Mouse (Mus musculus): ENCODE measurements at regions not wholly inside any gene's neighbourhood (a gene's known extent, or its start where the extent isn't known, plus 50 kb on each side); places are given as distances from the start of the nearest gene placed in this dataset.
A peak's percentile ranks its signal among the peaks of the same experiment; 100 is the strongest.

GRCm38 (mm10) chr13:51918108-51918507 is 71.6 kb downstream of the Gadd45g start:
- no peak overlapping the region for H3K4me2 ChIP-seq (replicated peaks; ENCODE audit: low read depth)
- H3K9ac ChIP-seq (ENCODE audit: low read depth, low read length), result no peak overlapping the region
- peaks cover 4% of the 10 kb centered on the region; the same call in 1 of the 2 replicates for H3K4me1 ChIP-seq (replicated peaks; ENCODE audit: control insufficient read depth, insufficient read depth, low read length)
- H3K4me3 ChIP-seq (ENCODE audit: low read depth, low read length), result no peak overlapping the region
- no peaks in the 10 kb centered on the region for H3K36me3 ChIP-seq (ENCODE audit: control insufficient read depth, insufficient read depth)
- H3K27ac ChIP-seq (ENCODE audit: low read depth, low read length), result no peak overlapping the region
- H3K27me3 ChIP-seq (replicated peaks; ENCODE audit: control insufficient read depth, insufficient read depth, low read length), result no peaks in the 10 kb centered on the region
- TF ChIP-seq CTCF (IDR thresholded peaks at IDR 0.05; ENCODE audit: low read depth), result no peak
- H3K9me3 ChIP-seq (ENCODE audit: control insufficient read depth), result no peaks in the 10 kb centered on the region
- WGBS, result 77% methylated on average over 8 of the region's 8 CpGs
- ATAC-seq, result no peak

- peak; percentile 86 for ATAC-seq
- WGBS, result 29% methylated on average over 10 of the region's 10 CpGs
Measured at GRCm38 (mm10) chr13:51918781-51919170, 72.3 kb downstream of the Gadd45g start.

GRCm38 (mm10) chr13:51919171-51919793 is 72.8 kb downstream of the Gadd45g start:
- Histone ChIP-seq H3K9me3 (ENCODE audit: control insufficient read depth) (no peaks in the 10 kb centered on the region), H3K27me3 (replicated peaks; ENCODE audit: control insufficient read depth, insufficient read depth, low read length) (no peaks in the 10 kb centered on the region), H3K9ac (ENCODE audit: low read depth, low read length) (no peak overlapping the region), H3K27ac (ENCODE audit: low read depth, low read length) (no peak overlapping the region), H3K36me3 (ENCODE audit: control insufficient read depth, insufficient read depth) (no peaks in the 10 kb centered on the region), H3K4me1 (replicated peaks; ENCODE audit: control insufficient read depth, insufficient read depth, low read length) (peaks cover 4% of the 10 kb centered on the region; the same call in 1 of the 2 replicates), H3K4me3 (ENCODE audit: low read depth, low read length) (no peak overlapping the region), H3K4me2 (replicated peaks; ENCODE audit: low read depth) (no peak overlapping the region)
- no peak for ATAC-seq
- TF ChIP-seq CTCF (IDR thresholded peaks at IDR 0.05; ENCODE audit: low read depth), result no peak
- 53% methylated on average over 14 of the region's 14 CpGs for WGBS

More at GRCm38 (mm10) chr13:51918781-51919170, 72.3 kb downstream of the Gadd45g start:
- H3K4me1 ChIP-seq (replicated peaks; ENCODE audit: control insufficient read depth, insufficient read depth, low read length), result peaks cover 4% of the 10 kb centered on the region; the same call in 1 of the 2 replicates
- no peak for TF ChIP-seq CTCF (IDR thresholded peaks at IDR 0.05; ENCODE audit: low read depth)
- no peak overlapping the region for H3K9ac ChIP-seq (ENCODE audit: low read depth, low read length)
- H3K4me2 ChIP-seq (replicated peaks; ENCODE audit: low read depth), result no peak overlapping the region
- H3K9me3 ChIP-seq (ENCODE audit: control insufficient read depth), result no peaks in the 10 kb centered on the region
- H3K27me3 ChIP-seq (replicated peaks; ENCODE audit: control insufficient read depth, insufficient read depth, low read length), result no peaks in the 10 kb centered on the region
- no peak overlapping the region for H3K27ac ChIP-seq (ENCODE audit: low read depth, low read length)
- H3K36me3 ChIP-seq (ENCODE audit: control insufficient read depth, insufficient read depth), result no peaks in the 10 kb centered on the region
- no peak overlapping the region for H3K4me3 ChIP-seq (ENCODE audit: low read depth, low read length)

- no peak for ATAC-seq
- no peak overlapping the region for H3K27ac ChIP-seq (ENCODE audit: low read depth, low read length)
- H3K9me3 ChIP-seq (ENCODE audit: control insufficient read depth), result no peaks in the 10 kb centered on the region
- WGBS, result 91% methylated on average over 3 of the region's 3 CpGs
- no peak overlapping the region for H3K4me3 ChIP-seq (ENCODE audit: low read depth, low read length)
- H3K4me2 ChIP-seq (replicated peaks; ENCODE audit: low read depth), result no peak overlapping the region
- no peaks in the 10 kb centered on the region for H3K27me3 ChIP-seq (replicated peaks; ENCODE audit: control insufficient read depth, insufficient read depth, low read length)
- no peak for TF ChIP-seq CTCF (IDR thresholded peaks at IDR 0.05; ENCODE audit: low read depth)
- no peak overlapping the region for H3K9ac ChIP-seq (ENCODE audit: low read depth, low read length)
- H3K36me3 ChIP-seq (ENCODE audit: control insufficient read depth, insufficient read depth), result no peaks in the 10 kb centered on the region
- H3K4me1 ChIP-seq (replicated peaks; ENCODE audit: control insufficient read depth, insufficient read depth, low read length), result peaks cover 4% of the 10 kb centered on the region; the same call in 1 of the 2 replicates
Measured at GRCm38 (mm10) chr13:51919937-51920336, 73.5 kb downstream of the Gadd45g start.

- 38% methylated on average over 15 of the region's 15 CpGs for WGBS
- H3K9ac ChIP-seq (ENCODE audit: low read depth, low read length), result no peak overlapping the region
- no peak overlapping the region for H3K4me2 ChIP-seq (replicated peaks; ENCODE audit: low read depth)
- no peak overlapping the region; the same call in 1 of the 2 replicates for H3K27ac ChIP-seq (ENCODE audit: low read depth, low read length)
- no peaks in the 10 kb centered on the region for H3K27me3 ChIP-seq (replicated peaks; ENCODE audit: control insufficient read depth, insufficient read depth, low read length)
- TF ChIP-seq CTCF (IDR thresholded peaks at IDR 0.05; ENCODE audit: low read depth), result no peak
- no peaks in the 10 kb centered on the region for H3K9me3 ChIP-seq (ENCODE audit: control insufficient read depth)
- peaks cover 4% of the 10 kb centered on the region; the same call in 1 of the 2 replicates for H3K4me1 ChIP-seq (replicated peaks; ENCODE audit: control insufficient read depth, insufficient read depth, low read length)
- H3K4me3 ChIP-seq (ENCODE audit: low read depth, low read length), result no peak overlapping the region
- ATAC-seq, result no peak
- no peaks in the 10 kb centered on the region for H3K36me3 ChIP-seq (ENCODE audit: control insufficient read depth, insufficient read depth)
Measured at GRCm38 (mm10) chr13:51920511-51921351, 74.3 kb downstream of the Gadd45g start.

GRCm38 (mm10) chr13:51921550-51921949 is 75.1 kb downstream of the Gadd45g start:
- TF ChIP-seq CTCF (IDR thresholded peaks at IDR 0.05; ENCODE audit: low read depth), result no peak
- no peaks in the 10 kb centered on the region for H3K27me3 ChIP-seq (replicated peaks; ENCODE audit: control insufficient read depth, insufficient read depth, low read length)
- H3K36me3 ChIP-seq (ENCODE audit: control insufficient read depth, insufficient read depth), result no peaks in the 10 kb centered on the region
- WGBS, result 76% methylated on average over 5 of the region's 5 CpGs
- H3K4me1 ChIP-seq (replicated peaks; ENCODE audit: control insufficient read depth, insufficient read depth, low read length), result peaks cover 4% of the 10 kb centered on the region; the same call in 1 of the 2 replicates
- H3K9me3 ChIP-seq (ENCODE audit: control insufficient read depth), result no peaks in the 10 kb centered on the region
- no peak overlapping the region for H3K9ac ChIP-seq (ENCODE audit: low read depth, low read length)
- no peak for ATAC-seq
- no peak overlapping the region for H3K4me2 ChIP-seq (replicated peaks; ENCODE audit: low read depth)
- no peak overlapping the region for H3K27ac ChIP-seq (ENCODE audit: low read depth, low read length)
- H3K4me3 ChIP-seq (ENCODE audit: low read depth, low read length), result no peak overlapping the region
